ENCODE assay signal across 16 mouse cellular contexts in the genomic region with DNA sequence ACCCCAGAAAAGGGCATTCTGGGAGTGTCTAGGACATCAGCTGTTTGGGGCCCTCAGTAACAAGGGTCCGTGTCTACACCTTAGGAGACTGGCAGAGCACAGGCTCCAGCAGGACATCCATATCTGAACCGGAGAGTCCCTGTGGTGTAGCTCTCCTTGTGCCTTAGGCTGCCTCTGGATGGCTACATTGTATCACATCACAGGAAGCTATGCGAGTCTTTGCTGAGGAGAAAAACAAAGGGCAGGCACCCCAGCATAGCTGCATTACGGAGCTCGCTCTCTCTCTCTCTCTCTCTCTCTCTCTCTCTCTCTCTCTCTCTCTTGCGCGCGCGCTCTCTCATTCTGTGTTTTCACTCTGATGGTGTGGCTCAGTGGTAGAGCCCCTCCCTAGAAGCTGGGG. TPM values are rescaled to one million over a fixed set of nuclear protein-coding genes. Genes with fewer than 3 reads are reported as not detected.
DNase-seq lines count a peak whose midpoint lies in the region; ATAC-seq and TF ChIP-seq lines count a peak whose summit lies in the region.
"Had no signal": no experiment of that assay in that cellular context is flagged by ENCODE, and none has a peak within 500 bp of the region (broad histone marks: within the 10 kb centered on the region; RNA-seq: fewer than 3 reads in every experiment).

No protein-coding gene starts in this region.

- no peak for ATAC-seq in forebrain, embryonic 11.5 days (replicated peaks; ENCODE audit: low FRiP score)
- ATAC-seq in embryonic facial prominence, embryonic 13.5 days (ENCODE audit: insufficient number of reproducible peaks, insufficient read depth, low FRiP score, low TSS enrichment, low read depth): no peak
- ATAC-seq in hindbrain, embryonic 12.5 days (ENCODE audit: low FRiP score): no peak
- ATAC-seq in midbrain, postnatal 0 days (ENCODE audit: low FRiP score): no peak
- no peak for ATAC-seq in erythroblast, adult 5-6 weeks (replicated peaks; ENCODE audit: low FRiP score, poor library complexity, severe bottlenecking)

- no peak overlapping the region for H3K4me3 ChIP-seq in forebrain, embryonic 10.5 days
- H3K4me3 ChIP-seq in forebrain, embryonic 11.5 days (ENCODE audit: low read depth, low read length): no peak overlapping the region
- no peak overlapping the region for H3K4me3 ChIP-seq in embryonic facial prominence, embryonic 13.5 days
- H3K4me3 ChIP-seq in hindbrain, embryonic 12.5 days: no peak overlapping the region
- no peak overlapping the region for H3K4me3 ChIP-seq in midbrain, postnatal 0 days (ENCODE audit: low read depth, low read length)
- no peak overlapping the region for H3K4me3 ChIP-seq in heart, embryonic 10.5 days
- H3K4me3 ChIP-seq: heart, adult 2 months had no signal

- H3K9me3 ChIP-seq in forebrain, embryonic 10.5 days: no peaks in the 10 kb centered on the region
- H3K9me3 ChIP-seq in forebrain, embryonic 11.5 days (ENCODE audit: control insufficient read depth, low read length): no peaks in the 10 kb centered on the region
- H3K9me3 ChIP-seq in embryonic facial prominence, embryonic 13.5 days: no peaks in the 10 kb centered on the region
- no peaks in the 10 kb centered on the region for H3K9me3 ChIP-seq in hindbrain, embryonic 12.5 days (replicated peaks)
- no peaks in the 10 kb centered on the region for H3K9me3 ChIP-seq in midbrain, postnatal 0 days (ENCODE audit: low read length)
- no peaks in the 10 kb centered on the region for H3K9me3 ChIP-seq in heart, embryonic 10.5 days

- H3K4me1 ChIP-seq in forebrain, embryonic 10.5 days: peaks cover 7% of the 10 kb centered on the region
- H3K4me1 ChIP-seq in forebrain, embryonic 11.5 days (replicated peaks; ENCODE audit: control insufficient read depth, insufficient read depth, low read length): no peaks in the 10 kb centered on the region
- peaks cover 14% of the 10 kb centered on the region; the same call in 1 of the 2 replicates for H3K4me1 ChIP-seq in embryonic facial prominence, embryonic 13.5 days
- peaks cover 13% of the 10 kb centered on the region for H3K4me1 ChIP-seq in hindbrain, embryonic 12.5 days
- no peaks in the 10 kb centered on the region; the same call in 1 of the 2 replicates for H3K4me1 ChIP-seq in midbrain, postnatal 0 days (ENCODE audit: insufficient read depth, low read length)
- H3K4me1 ChIP-seq in heart, embryonic 10.5 days: peaks cover 9% of the 10 kb centered on the region

- H3K27ac ChIP-seq in forebrain, embryonic 10.5 days: 0 out of 2 replicates have a peak overlapping the region, but pooled peaks have one; percentile 13
- H3K27ac ChIP-seq in forebrain, embryonic 11.5 days (ENCODE audit: low read depth, low read length): no peak overlapping the region
- H3K27ac ChIP-seq in embryonic facial prominence, embryonic 13.5 days: peak overlapping the region; percentile 72
- H3K27ac ChIP-seq in hindbrain, embryonic 12.5 days: peak overlapping the region; percentile 52; the same call in 1 of the 2 replicates
- peak overlapping the region; percentile 68 for H3K27ac ChIP-seq in midbrain, postnatal 0 days (ENCODE audit: low read depth, low read length)
- H3K27ac ChIP-seq in heart, embryonic 10.5 days: no peak overlapping the region
- H3K27ac ChIP-seq: heart, adult 2 months had no signal

- H3K27me3 ChIP-seq in forebrain, embryonic 10.5 days (ENCODE audit: poor library complexity, severe bottlenecking): no peaks in the 10 kb centered on the region
- H3K27me3 ChIP-seq in forebrain, embryonic 11.5 days (ENCODE audit: control insufficient read depth, insufficient read depth, low read length): no peaks in the 10 kb centered on the region
- H3K27me3 ChIP-seq in embryonic facial prominence, embryonic 13.5 days: no peaks in the 10 kb centered on the region
- no peaks in the 10 kb centered on the region for H3K27me3 ChIP-seq in hindbrain, embryonic 12.5 days
- H3K27me3 ChIP-seq in midbrain, postnatal 0 days (ENCODE audit: insufficient read depth, low read length): no peaks in the 10 kb centered on the region
- H3K27me3 ChIP-seq in heart, embryonic 10.5 days (ENCODE audit: insufficient read depth, poor library complexity, severe bottlenecking): peaks cover 14% of the 10 kb centered on the region; the same call in 1 of the 2 replicates

- TF ChIP-seq CTCF in midbrain, postnatal 0 days (IDR thresholded peaks at IDR 0.05): peak; percentile 34; the same call in 1 of the 2 replicates

- H3K4me2 ChIP-seq in forebrain, embryonic 11.5 days (ENCODE audit: low read depth, low read length, severe bottlenecking): no peak overlapping the region
- H3K4me2 ChIP-seq in embryonic facial prominence, embryonic 13.5 days: no peak overlapping the region
- no peak overlapping the region for H3K4me2 ChIP-seq in hindbrain, embryonic 12.5 days (replicated peaks)
- H3K4me2 ChIP-seq in midbrain, postnatal 0 days (ENCODE audit: low read depth, low read length, poor library complexity, severe bottlenecking): no peak overlapping the region
- H3K4me2 ChIP-seq: liver, embryonic 11.5 days had no signal

- 61% methylated on average over 9 of the region's 9 CpGs for WGBS in forebrain, embryonic 10.5 days
- WGBS in forebrain, embryonic 11.5 days: 67% methylated on average over 9 of the region's 9 CpGs
- WGBS in embryonic facial prominence, embryonic 13.5 days: 59% methylated on average over 8 of the region's 9 CpGs
- 63% methylated on average over 9 of the region's 9 CpGs for WGBS in hindbrain, embryonic 12.5 days
- WGBS in midbrain, postnatal 0 days: 52% methylated on average over 9 of the region's 9 CpGs
- WGBS in heart, embryonic 10.5 days: 75% methylated on average over 9 of the region's 9 CpGs

- no peak overlapping the region for H3K9ac ChIP-seq in forebrain, embryonic 11.5 days (ENCODE audit: low read length)
- no peak overlapping the region for H3K9ac ChIP-seq in embryonic facial prominence, embryonic 13.5 days
- H3K9ac ChIP-seq in hindbrain, embryonic 12.5 days: no peak overlapping the region
- no peak overlapping the region for H3K9ac ChIP-seq in midbrain, postnatal 0 days (replicated peaks; ENCODE audit: low read length, poor library complexity, severe bottlenecking)

- peaks cover 62% of the 10 kb centered on the region for H3K36me3 ChIP-seq in forebrain, embryonic 10.5 days (replicated peaks)
- no peaks in the 10 kb centered on the region for H3K36me3 ChIP-seq in forebrain, embryonic 11.5 days (ENCODE audit: control insufficient read depth, insufficient read depth, low read length)
- H3K36me3 ChIP-seq in embryonic facial prominence, embryonic 13.5 days: peaks cover 52% of the 10 kb centered on the region
- H3K36me3 ChIP-seq in hindbrain, embryonic 12.5 days: peaks cover 54% of the 10 kb centered on the region
- H3K36me3 ChIP-seq in midbrain, postnatal 0 days (ENCODE audit: insufficient read depth, low read length): peaks cover 45% of the 10 kb centered on the region
- peaks cover 27% of the 10 kb centered on the region for H3K36me3 ChIP-seq in heart, embryonic 10.5 days

- DNase-seq in forebrain, embryonic 10.5 days (ENCODE audit: extremely low spot score, low spot score): no peak
- DNase-seq in forebrain, embryonic 11.5 days (ENCODE audit: low spot score): no peak
- DNase-seq in midbrain, postnatal 0 days (ENCODE audit: low spot score): peak; percentile 29
- DNase-seq in frontal cortex, adult 2 months (ENCODE audit: extremely low spot score in 1 of 2, low spot score in 1 of 2): no peak
- no peak for DNase-seq in heart, embryonic 10.5 days (ENCODE audit: low spot score)
- DNase-seq: heart, adult 2 months; heart, postnatal 14 days; kidney, adult 8-10 months; spleen, adult 18-20 months had no signal

RNA-seq across cellular contexts. Expression of a gene that starts 12.6 kb away (rescaled TPM):
- polyA plus RNA-seq in forebrain, embryonic 10.5 days (2016; fragmentation: Nextera tagmentation; extraction: Ambion mirVana): 11.9 and 15.0 TPM in 2 replicates
- polyA plus RNA-seq in forebrain, embryonic 11.5 days (2014; fragmentation: Nextera tagmentation; extraction: Ambion mirVana): 50.7 and 54.1 TPM in 2 replicates
- 14.5 and 14.8 TPM in 2 replicates for polyA plus RNA-seq in embryonic facial prominence, embryonic 13.5 days (2015; fragmentation: Nextera tagmentation; extraction: Ambion mirVana)
- polyA plus RNA-seq in hindbrain, embryonic 12.5 days (2016; fragmentation: Nextera tagmentation; extraction: Ambion mirVana): 60.7 and 66.1 TPM in 2 replicates
- 167 and 192 TPM in 2 replicates for total RNA-seq in midbrain, postnatal 0 days (2014; rRNA removed)
- polyA plus RNA-seq in midbrain, postnatal 0 days (2015; fragmentation: Nextera tagmentation; extraction: Ambion mirVana): 153 and 162 TPM in 2 replicates
- total RNA-seq in erythroblast, adult 5-6 weeks (2015; ENCODE audit: low replicate concordance): not detected in 2 replicates
- total RNA-seq in erythroblast, adult 5-6 weeks (2017; ENCODE audit: low replicate concordance): not detected in 2 replicates
- 146 and 153 TPM in 2 replicates for polyA plus RNA-seq in frontal cortex, adult 2 months (2012; rRNA removed)
- polyA plus RNA-seq in heart, embryonic 10.5 days (2016; fragmentation: Nextera tagmentation; extraction: Ambion mirVana): 4.3 and 6.8 TPM in 2 replicates

RNA-seq across cellular contexts. Expression of a gene that starts 26.2 kb away (rescaled TPM):
- polyA plus RNA-seq in forebrain, embryonic 10.5 days (2016; fragmentation: Nextera tagmentation; extraction: Ambion mirVana): 0.19 and 0.31 TPM in 2 replicates
- 0.29 TPM in 1 of 2 replicates, not detected in the other for polyA plus RNA-seq in forebrain, embryonic 11.5 days (2014; fragmentation: Nextera tagmentation; extraction: Ambion mirVana)
- polyA plus RNA-seq in embryonic facial prominence, embryonic 13.5 days (2015; fragmentation: Nextera tagmentation; extraction: Ambion mirVana): 0.18 and 0.34 TPM in 2 replicates
- polyA plus RNA-seq in hindbrain, embryonic 12.5 days (2016; fragmentation: Nextera tagmentation; extraction: Ambion mirVana): 0.26 and 0.27 TPM in 2 replicates
- total RNA-seq in midbrain, postnatal 0 days (2014; rRNA removed): not detected in 2 replicates
- 0.12 TPM in 1 of 2 replicates, not detected in the other for polyA plus RNA-seq in midbrain, postnatal 0 days (2015; fragmentation: Nextera tagmentation; extraction: Ambion mirVana)
- not detected in 2 replicates for total RNA-seq in erythroblast, adult 5-6 weeks (2015; ENCODE audit: low replicate concordance)
- total RNA-seq in erythroblast, adult 5-6 weeks (2017; ENCODE audit: low replicate concordance): not detected in 2 replicates
- 0.04 TPM in 1 of 2 replicates, not detected in the other for polyA plus RNA-seq in frontal cortex, adult 2 months (2012; rRNA removed)
- polyA plus RNA-seq in heart, embryonic 10.5 days (2016; fragmentation: Nextera tagmentation; extraction: Ambion mirVana): 0.18 and 0.28 TPM in 2 replicates
- total RNA-seq: adrenal gland, adult 18-20 months; common myeloid progenitor, adult 5-6 weeks; layer of hippocampus, adult 18-20 months had no signal

RNA-seq across cellular contexts. Expression of a gene that starts 39.2 kb away (rescaled TPM):
- polyA plus RNA-seq in forebrain, embryonic 10.5 days (2016; fragmentation: Nextera tagmentation; extraction: Ambion mirVana): 32.7 and 33.6 TPM in 2 replicates
- polyA plus RNA-seq in forebrain, embryonic 11.5 days (2014; fragmentation: Nextera tagmentation; extraction: Ambion mirVana): 32.9 and 35.4 TPM in 2 replicates
- 42.4 and 42.9 TPM in 2 replicates for polyA plus RNA-seq in embryonic facial prominence, embryonic 13.5 days (2015; fragmentation: Nextera tagmentation; extraction: Ambion mirVana)
- 35.4 and 37.1 TPM in 2 replicates for polyA plus RNA-seq in hindbrain, embryonic 12.5 days (2016; fragmentation: Nextera tagmentation; extraction: Ambion mirVana)
- 34.9 and 41.1 TPM in 2 replicates for total RNA-seq in midbrain, postnatal 0 days (2014; rRNA removed)
- 36.1 and 36.4 TPM in 2 replicates for polyA plus RNA-seq in midbrain, postnatal 0 days (2015; fragmentation: Nextera tagmentation; extraction: Ambion mirVana)
- total RNA-seq in erythroblast, adult 5-6 weeks (2015; ENCODE audit: low replicate concordance): 3.5 TPM in 1 of 2 replicates, not detected in the other
- 1.5 and 5.0 TPM in 2 replicates for total RNA-seq in erythroblast, adult 5-6 weeks (2017; ENCODE audit: low replicate concordance)
- 41.4 and 42.5 TPM in 2 replicates for polyA plus RNA-seq in frontal cortex, adult 2 months (2012; rRNA removed)
- 15.4 and 21.4 TPM in 2 replicates for polyA plus RNA-seq in heart, embryonic 10.5 days (2016; fragmentation: Nextera tagmentation; extraction: Ambion mirVana)

RNA-seq across cellular contexts. Expression of a gene that starts 39.2 kb away (rescaled TPM):
- 47.2 and 48.9 TPM in 2 replicates for polyA plus RNA-seq in forebrain, embryonic 10.5 days (2016; fragmentation: Nextera tagmentation; extraction: Ambion mirVana)
- polyA plus RNA-seq in forebrain, embryonic 11.5 days (2014; fragmentation: Nextera tagmentation; extraction: Ambion mirVana): 46.1 and 52.2 TPM in 2 replicates
- polyA plus RNA-seq in embryonic facial prominence, embryonic 13.5 days (2015; fragmentation: Nextera tagmentation; extraction: Ambion mirVana): 42.1 and 54.9 TPM in 2 replicates
- polyA plus RNA-seq in hindbrain, embryonic 12.5 days (2016; fragmentation: Nextera tagmentation; extraction: Ambion mirVana): 46.9 and 47.6 TPM in 2 replicates
- 60.5 and 69.6 TPM in 2 replicates for total RNA-seq in midbrain, postnatal 0 days (2014; rRNA removed)
- 49.0 and 59.3 TPM in 2 replicates for polyA plus RNA-seq in midbrain, postnatal 0 days (2015; fragmentation: Nextera tagmentation; extraction: Ambion mirVana)
- 7.5 and 8.2 TPM in 2 replicates for total RNA-seq in erythroblast, adult 5-6 weeks (2015; ENCODE audit: low replicate concordance)
- 0.17 and 3.3 TPM in 2 replicates for total RNA-seq in erythroblast, adult 5-6 weeks (2017; ENCODE audit: low replicate concordance)
- polyA plus RNA-seq in frontal cortex, adult 2 months (2012; rRNA removed): 55.5 and 58.8 TPM in 2 replicates
- polyA plus RNA-seq in heart, embryonic 10.5 days (2016; fragmentation: Nextera tagmentation; extraction: Ambion mirVana): 26.7 and 40.5 TPM in 2 replicates

RNA-seq across cellular contexts. Expression of a gene that starts 55.9 kb away (rescaled TPM):
- 41.7 and 42.0 TPM in 2 replicates for polyA plus RNA-seq in forebrain, embryonic 10.5 days (2016; fragmentation: Nextera tagmentation; extraction: Ambion mirVana)
- polyA plus RNA-seq in forebrain, embryonic 11.5 days (2014; fragmentation: Nextera tagmentation; extraction: Ambion mirVana): 32.5 and 33.7 TPM in 2 replicates
- polyA plus RNA-seq in embryonic facial prominence, embryonic 13.5 days (2015; fragmentation: Nextera tagmentation; extraction: Ambion mirVana): 31.8 and 32.8 TPM in 2 replicates
- polyA plus RNA-seq in hindbrain, embryonic 12.5 days (2016; fragmentation: Nextera tagmentation; extraction: Ambion mirVana): 38.1 TPM in 2 replicates
- 19.8 and 20.8 TPM in 2 replicates for total RNA-seq in midbrain, postnatal 0 days (2014; rRNA removed)
- 27.4 and 29.0 TPM in 2 replicates for polyA plus RNA-seq in midbrain, postnatal 0 days (2015; fragmentation: Nextera tagmentation; extraction: Ambion mirVana)
- total RNA-seq in erythroblast, adult 5-6 weeks (2015; ENCODE audit: low replicate concordance): 3.5 and 4.6 TPM in 2 replicates
- total RNA-seq in erythroblast, adult 5-6 weeks (2017; ENCODE audit: low replicate concordance): 3.9 and 11.2 TPM in 2 replicates
- 36.6 and 40.0 TPM in 2 replicates for polyA plus RNA-seq in frontal cortex, adult 2 months (2012; rRNA removed)
- 26.4 and 26.9 TPM in 2 replicates for polyA plus RNA-seq in heart, embryonic 10.5 days (2016; fragmentation: Nextera tagmentation; extraction: Ambion mirVana)

Comparison
In these comparisons a context has a peak if more than half of its experiments do, and no peak if none do; other contexts are left out.
1. H3K27ac ChIP-seq: peak in forebrain, embryonic 10.5 days (single experiment), embryonic facial prominence, embryonic 13.5 days (single experiment), hindbrain, embryonic 12.5 days (single experiment) and midbrain, postnatal 0 days (single experiment); none in forebrain, embryonic 11.5 days (single experiment) and heart, embryonic 10.5 days (single experiment).